Mouse (Mus musculus) T-cell, adult 2 months (primary cell): ENCODE data around the gene Nosip.
A peak's percentile ranks its signal among the peaks of the same experiment; 100 is the strongest.

ENCODE experiments used
- DNase-seq: peaks from one replicate; pipeline ENCODE4 v3.0.0; 2022; ENCODE audit warnings: low spot score

Gene Nosip

DNA sequence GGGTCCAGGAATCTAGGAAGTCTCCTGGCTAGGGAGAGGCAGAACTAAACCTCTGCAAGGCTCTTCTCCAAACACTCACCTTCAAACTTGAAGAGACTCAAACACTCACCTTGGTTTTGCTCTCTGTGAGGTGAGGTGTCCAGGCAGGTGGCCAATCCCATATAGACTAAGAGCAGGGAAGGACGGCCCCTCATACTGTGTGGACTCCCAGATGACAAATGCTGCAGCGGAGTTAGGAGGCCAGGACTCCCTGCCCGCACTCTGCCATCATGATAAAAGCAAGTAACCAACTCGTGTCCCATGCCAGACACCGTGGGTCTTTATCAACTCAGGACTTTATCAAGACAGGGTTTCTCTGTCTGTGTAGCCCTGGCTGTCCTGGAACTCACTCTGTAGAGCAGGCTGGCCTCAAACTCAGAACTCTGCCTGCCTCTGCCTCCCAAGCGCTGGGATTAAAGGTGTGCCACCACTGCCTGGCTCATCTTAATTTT lies 1.6 kb upstream of the Nosip start:
- DNase-seq = no peak

GRCm38 (mm10) chr7:45061532-45062075 lies 625 bp upstream of the Nosip start:
- DNase-seq = no peak

DNA sequence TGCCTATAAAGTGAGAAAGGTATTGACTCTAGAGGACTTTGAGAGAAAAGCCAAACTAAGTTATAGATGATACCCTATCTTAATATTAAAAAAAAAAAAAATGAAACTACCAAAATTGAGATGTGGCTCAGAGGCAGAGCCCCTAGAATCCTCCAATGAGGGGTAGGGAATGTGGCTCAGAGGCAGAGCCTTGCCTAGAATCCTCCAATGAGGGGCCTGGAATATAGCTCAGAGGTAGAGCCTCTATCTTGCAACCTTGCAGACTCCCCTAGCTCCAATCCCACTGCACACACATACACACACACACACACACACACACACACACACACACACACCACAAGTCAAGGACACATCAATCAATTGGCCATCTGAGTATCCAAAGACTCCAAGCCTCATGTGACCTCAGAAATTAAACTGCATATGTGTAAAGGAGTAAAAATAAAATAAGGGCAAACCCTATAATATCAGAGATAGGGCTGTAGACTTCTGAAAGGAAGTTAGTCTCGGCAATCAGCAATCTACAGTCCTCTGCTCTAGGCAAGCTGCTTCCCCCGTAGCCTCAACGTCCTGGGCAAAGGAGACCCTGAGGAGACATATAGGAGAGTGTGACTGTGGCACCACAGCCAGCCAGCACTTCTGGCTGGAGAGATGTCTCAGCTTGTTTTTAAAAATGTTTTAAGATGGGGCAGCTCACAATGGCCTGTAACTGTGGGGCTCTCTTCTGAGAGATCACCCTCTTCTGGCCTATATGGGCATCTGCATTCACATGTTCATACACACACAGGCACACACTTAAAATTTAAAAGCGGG lies 5.2 kb downstream of the Nosip start:
- no peak for DNase-seq

GRCm38 (mm10) chr7:45068000-45068318 lies 5.7 kb downstream of the Nosip start:
- peak; percentile 64 for DNase-seq

DNA sequence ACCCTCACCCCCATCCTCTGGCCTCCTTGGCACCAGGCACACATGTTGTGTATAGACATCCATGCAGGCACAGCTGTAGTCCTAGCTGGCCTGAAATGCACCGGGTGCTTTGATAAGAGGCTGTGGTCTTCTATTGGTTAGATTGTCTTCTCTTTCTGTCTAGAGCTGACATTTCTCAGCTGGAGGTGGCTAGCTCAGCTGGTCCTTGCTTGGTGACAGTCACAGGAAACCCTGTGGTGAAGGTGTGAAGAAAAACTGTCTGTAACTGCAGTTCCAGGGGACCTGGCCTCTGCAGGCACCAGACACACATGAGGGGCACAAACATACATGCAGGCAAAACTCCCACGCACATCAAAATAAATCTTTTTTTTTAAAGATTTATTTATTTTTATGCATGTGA lies 7.4 kb downstream of the Nosip start:
- peak; percentile 44 for DNase-seq

- DNase-seq = no peak
These were observed 10.0 kb downstream of the Nosip start for GRCm38 (mm10) chr7:45072230-45072629.

DNA sequence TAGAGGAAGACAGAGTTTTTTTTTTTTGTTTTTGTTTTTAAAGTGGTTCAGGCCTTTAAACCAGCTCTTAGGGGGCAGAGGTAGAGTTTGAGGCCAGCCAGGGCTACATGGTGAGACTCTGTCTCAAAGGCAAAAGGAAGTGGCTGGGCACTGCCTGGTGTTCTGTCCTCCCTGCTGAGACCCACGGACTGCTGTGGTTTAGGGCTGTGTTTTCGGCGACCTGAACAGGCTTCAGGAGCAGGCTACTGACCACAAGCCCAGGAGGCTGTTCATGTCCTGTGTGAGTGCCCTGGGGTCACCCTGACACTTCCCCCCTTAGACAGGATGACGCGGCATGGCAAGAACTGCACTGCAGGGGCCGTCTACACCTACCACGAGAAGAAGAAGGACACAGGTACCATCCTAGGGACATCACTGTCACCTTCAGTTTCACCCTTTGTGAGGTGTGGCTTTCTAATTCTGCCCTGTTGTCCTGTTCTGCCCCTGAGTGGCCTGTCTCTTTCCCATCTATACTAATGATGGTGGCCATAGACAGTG lies 11.0 kb downstream of the Nosip start:
- DNase-seq = no peak

- no peak for DNase-seq
These were observed 11.7 kb downstream of the Nosip start for GRCm38 (mm10) chr7:45073949-45074348.

DNA sequence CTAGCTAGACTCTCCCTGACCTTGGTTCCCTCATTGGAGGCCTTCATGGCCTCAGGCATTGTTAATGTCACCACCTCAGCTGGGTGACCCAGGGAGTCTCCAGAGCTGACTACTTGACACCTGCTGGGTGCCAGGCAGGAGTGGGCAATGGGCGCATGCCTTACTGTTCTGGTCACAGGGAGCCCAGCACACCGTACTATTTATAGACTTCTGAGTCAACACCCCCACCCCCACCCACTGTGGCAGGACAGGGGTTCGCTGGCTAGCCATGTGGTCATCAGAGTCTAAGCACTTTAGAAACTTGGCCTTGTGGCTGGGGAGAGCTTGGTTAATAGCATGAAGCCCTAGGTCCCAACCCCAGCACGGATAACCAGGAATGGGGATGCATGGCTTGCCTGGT lies 13.2 kb downstream of the Nosip start:
- DNase-seq = no peak

DNA sequence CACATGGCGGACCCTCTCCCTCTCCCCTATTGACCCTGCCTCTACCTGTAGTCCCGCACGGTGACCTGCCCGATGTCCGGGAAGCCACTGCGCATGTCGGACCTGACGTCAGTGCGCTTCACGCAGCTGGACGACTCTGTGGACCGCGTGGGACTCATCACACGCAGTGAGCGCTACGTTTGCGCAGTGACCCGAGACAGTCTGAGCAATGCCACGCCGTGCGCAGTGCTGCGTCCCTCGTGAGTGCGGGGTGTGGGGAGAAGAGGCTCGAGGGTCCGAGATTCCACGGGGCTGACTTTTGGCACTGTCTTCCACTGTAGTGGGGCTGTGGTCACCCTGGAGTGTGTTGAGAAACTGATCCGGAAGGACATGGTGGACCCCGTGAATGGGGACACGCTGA lies 14.3 kb downstream of the Nosip start:
- DNase-seq = no peak

DNA sequence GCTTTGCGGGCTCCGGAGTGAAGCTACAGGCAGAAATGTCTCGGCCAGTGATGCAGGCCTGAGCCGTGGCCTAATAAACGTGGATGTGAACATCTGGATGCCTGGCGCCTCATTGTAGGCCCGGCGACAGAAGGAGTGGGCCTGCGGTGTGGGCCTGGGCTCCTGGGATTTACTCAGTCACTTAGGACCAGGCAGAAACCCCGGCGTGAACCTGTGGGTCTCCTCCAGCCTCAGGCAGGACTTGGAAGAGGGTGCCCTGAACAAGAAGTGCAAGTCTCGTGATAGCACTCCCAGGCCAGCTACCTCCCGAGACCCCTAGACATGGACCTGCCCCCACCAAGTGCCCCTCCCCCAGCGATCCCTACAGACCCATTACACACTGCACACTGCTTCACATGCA lies 15.1 kb downstream of the Nosip start:
- no peak for DNase-seq

DNA sequence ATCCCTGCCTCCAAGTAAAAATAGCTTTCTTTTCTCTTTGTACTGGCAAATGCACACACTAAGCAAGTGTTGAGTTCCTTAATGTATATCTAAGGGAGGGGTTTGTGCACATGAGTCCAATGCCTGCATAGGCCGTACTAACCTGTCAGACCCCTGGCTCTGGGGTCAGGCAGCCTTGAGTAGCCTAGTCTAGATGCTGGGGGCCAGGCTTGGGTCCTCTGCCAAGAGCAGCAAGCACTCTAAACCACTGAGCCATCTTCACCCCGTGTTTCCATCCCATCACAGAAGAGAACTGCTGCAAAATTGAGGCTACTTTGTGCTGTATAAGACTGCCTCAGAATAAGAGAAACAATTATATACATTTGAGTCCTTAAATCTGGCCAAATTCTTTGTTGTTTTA lies 15.6 kb downstream of the Nosip start:
- DNase-seq = no peak

DNA sequence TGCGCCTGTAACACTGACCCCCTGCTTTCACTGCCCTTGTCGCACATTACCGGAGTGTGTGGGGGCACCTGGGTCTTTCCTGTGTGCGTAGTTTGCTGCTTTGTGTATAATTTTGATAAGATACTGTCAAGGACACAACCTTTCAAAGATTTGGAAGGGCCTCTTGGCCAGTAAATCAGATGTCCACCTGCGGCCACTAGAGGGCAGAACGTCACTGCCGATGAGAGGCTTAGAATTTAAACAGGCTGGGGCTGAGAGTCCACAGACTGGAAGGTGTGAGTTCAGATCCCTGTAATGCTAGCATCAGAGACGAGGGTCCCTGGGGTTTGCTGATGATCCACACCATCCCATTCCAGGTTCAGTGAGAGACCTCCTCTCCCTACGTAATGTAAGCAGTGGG lies 16.3 kb downstream of the Nosip start:
- peak; percentile 74 for DNase-seq

DNA sequence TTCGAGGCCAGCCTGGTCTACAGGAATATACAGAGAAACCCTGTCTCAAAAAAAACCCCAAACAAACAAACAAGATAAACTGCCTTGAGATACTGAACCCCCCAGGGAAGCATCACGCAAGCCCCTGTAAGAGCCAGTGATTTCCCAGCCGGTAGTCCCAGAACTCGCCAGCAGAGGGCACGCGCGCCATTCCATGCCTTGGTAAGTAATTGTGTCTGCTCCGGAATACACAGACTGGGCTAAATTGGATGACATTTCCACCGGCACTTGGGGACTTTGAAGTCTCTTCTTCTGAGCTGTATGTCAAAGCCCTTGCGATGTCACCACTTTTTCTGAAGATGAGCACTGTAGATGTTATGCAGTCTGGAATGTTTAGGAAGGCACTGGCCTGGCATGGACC lies 17.6 kb downstream of the Nosip start:
- DNase-seq = peak; percentile 88

DNA sequence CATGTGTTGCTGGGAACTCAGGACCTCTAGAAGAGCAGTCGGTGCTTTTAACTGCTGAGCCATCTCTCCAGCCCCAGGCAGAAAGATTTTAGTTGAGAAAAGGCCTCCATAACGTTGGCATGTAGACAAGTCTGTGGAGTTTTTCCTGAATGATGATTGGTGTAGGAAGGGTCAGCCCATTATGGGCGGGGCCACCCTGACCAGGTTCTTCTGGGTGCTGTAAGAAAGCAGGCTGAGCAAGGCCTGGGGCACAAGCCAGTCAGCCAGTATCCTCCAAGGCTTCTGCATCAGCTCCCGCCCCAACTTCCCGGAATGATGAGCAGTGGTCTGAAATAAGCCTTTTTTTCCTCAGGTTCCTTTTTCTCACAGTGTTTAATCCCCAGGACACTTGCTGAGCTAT lies 18.8 kb downstream of the Nosip start:
- DNase-seq = no peak

GRCm38 (mm10) chr7:45082401-45083299 lies 20.4 kb downstream of the Nosip start:
- peak; percentile 72 for DNase-seq

DNA sequence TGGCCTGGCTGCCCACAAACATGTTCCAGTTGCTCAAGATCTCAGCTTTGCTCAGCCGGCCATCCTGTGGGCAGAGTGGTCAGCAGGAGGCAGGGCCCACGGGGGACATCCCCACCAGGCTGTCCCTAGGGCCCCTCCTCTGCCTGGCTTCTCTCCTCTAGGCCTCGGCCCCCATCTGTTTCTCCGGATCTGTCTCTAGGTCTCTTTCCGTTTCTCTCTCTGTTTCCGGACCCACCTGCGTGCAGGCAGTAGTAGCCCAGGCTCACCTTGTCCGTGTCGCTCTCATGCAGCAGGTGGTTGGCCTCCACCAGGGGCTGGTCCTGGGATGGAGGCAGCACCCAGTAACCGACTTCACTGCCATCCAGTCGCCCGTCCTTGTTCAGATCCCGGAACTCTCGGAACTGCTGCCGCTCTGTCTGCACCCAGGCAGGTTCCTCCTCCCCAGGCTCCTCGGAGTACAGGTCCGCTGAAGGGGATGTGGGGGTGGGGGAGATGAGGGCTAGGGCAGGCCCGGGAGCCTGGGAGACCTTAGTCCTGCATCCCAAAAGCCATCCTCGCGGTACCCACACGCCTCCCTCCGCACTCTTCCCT lies 21.2 kb downstream of the Nosip start:
- no peak for DNase-seq

DNA sequence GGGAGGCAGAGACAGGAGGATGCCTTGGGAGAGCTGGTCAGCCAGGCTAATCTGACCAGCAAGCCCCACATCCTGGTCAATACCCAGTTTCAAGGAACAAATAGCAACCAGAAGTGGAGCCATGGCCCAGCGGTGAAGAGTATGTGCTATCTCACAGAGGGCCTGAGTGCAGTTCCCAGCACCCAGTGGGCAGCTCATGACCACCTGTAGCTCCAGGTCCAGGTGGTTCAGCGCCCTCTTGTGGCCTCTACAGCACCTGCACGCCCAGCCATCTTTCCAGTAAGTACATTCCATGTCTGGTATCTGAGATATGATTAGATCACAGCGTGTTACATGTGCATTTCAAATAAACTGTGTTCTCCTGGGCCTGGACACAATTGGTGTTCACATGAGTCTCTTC lies 23.9 kb downstream of the Nosip start:
- DNase-seq = no peak

- DNase-seq = no peak
These were observed 26.4 kb downstream of the Nosip start for GRCm38 (mm10) chr7:45088597-45088996.

- DNase-seq = peak; percentile 29
These were observed 28.2 kb downstream of the Nosip start for GRCm38 (mm10) chr7:45090251-45090977.
